In the genomic region with DNA sequence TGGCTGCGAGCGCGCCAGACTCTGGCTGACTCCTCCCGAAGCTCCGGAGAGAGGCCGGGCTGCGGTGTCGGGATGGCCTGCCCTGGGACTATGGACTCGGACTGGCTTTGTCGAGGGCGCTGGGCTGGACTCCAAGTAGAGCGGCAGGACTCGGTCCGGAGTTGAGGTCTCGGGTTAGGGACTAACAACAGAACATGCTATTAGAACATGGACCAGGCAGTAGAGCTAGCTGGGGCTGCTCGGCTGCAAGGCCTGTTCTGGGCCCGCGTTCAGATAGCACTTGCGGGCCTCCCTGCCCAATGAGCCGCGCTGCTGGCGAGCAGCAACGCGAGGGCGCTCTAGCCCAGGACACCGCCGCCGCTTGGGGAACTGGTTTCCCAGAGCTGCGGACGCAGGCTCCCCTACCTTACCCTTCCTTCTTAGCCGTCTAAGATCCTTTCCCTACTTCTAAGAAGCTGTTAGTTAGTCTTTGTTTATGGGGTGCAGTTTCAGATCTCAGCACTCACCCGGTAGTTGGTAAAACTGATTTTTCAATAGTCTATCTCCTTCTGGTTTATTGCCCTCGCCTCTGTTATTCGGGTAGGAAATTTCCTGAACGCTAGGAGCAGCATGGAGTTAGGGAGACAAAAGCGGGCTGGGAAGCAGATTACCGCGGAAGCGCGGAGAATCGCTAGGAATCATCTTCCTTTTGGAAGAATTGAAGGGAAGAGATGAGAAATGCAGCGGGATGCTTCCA, we compare ENCODE assay signal across 9 mouse cellular contexts. TPM values are rescaled to one million over a fixed set of nuclear protein-coding genes. Genes with fewer than 3 reads are reported as not detected.
DNase-seq lines count a peak whose midpoint lies in the region; ATAC-seq lines count a peak whose summit lies in the region.
"Had no signal": no experiment of that assay in that cellular context is flagged by ENCODE, and none has a peak within 500 bp of the region (broad histone marks: within the 10 kb centered on the region; RNA-seq: fewer than 3 reads in every experiment).

No protein-coding gene starts in this region.

- peak overlapping the region; percentile 11 for H3K4me3 ChIP-seq in lung, embryonic 16.5 days (ENCODE audit: low read length)
- H3K4me3 ChIP-seq in embryonic facial prominence, embryonic 13.5 days: peak overlapping the region; percentile 34
- H3K4me3 ChIP-seq in hindbrain, embryonic 14.5 days (replicated peaks; ENCODE audit: low read length): peak overlapping the region; percentile 15; the same call in 1 of the 2 replicates

- no peak overlapping the region for H3K9ac ChIP-seq in lung, embryonic 16.5 days (ENCODE audit: low read length)
- H3K9ac ChIP-seq in embryonic facial prominence, embryonic 13.5 days: no peak overlapping the region
- H3K9ac ChIP-seq in hindbrain, embryonic 14.5 days: no peak overlapping the region

- no peaks in the 10 kb centered on the region for H3K36me3 ChIP-seq in lung, embryonic 16.5 days (ENCODE audit: control insufficient read depth, insufficient read depth, low read length)
- no peaks in the 10 kb centered on the region for H3K36me3 ChIP-seq in embryonic facial prominence, embryonic 13.5 days
- no peaks in the 10 kb centered on the region for H3K36me3 ChIP-seq in hindbrain, embryonic 14.5 days (replicated peaks; ENCODE audit: control insufficient read depth, insufficient read depth)

- under 1% methylated on average over 42 of the region's 42 CpGs for WGBS in lung, embryonic 16.5 days
- under 1% methylated on average over 42 of the region's 42 CpGs for WGBS in embryonic facial prominence, embryonic 13.5 days
- under 1% methylated on average over 42 of the region's 42 CpGs for WGBS in hindbrain, embryonic 14.5 days

- ATAC-seq in lung, embryonic 16.5 days (ENCODE audit: low read depth): peak; percentile 88
- peak; percentile 78 for ATAC-seq in embryonic facial prominence, embryonic 13.5 days (ENCODE audit: insufficient number of reproducible peaks, insufficient read depth, low FRiP score, low TSS enrichment, low read depth)
- ATAC-seq in hindbrain, embryonic 14.5 days (ENCODE audit: low FRiP score): peak; percentile 96

- no peaks in the 10 kb centered on the region for H3K4me1 ChIP-seq in lung, embryonic 16.5 days (replicated peaks; ENCODE audit: control insufficient read depth, insufficient read depth, low read length)
- peaks cover 6% of the 10 kb centered on the region; the same call in 1 of the 2 replicates for H3K4me1 ChIP-seq in embryonic facial prominence, embryonic 13.5 days
- no peaks in the 10 kb centered on the region for H3K4me1 ChIP-seq in hindbrain, embryonic 14.5 days (replicated peaks; ENCODE audit: control insufficient read depth, insufficient read depth, low read length)

- no peaks in the 10 kb centered on the region for H3K9me3 ChIP-seq in lung, embryonic 16.5 days (ENCODE audit: control insufficient read depth, low read length)
- H3K9me3 ChIP-seq in embryonic facial prominence, embryonic 13.5 days: no peaks in the 10 kb centered on the region
- H3K9me3 ChIP-seq in hindbrain, embryonic 14.5 days (ENCODE audit: control insufficient read depth, low read length): no peaks in the 10 kb centered on the region

- no peak overlapping the region for H3K4me2 ChIP-seq in lung, embryonic 16.5 days (ENCODE audit: low read depth, low read length)
- peak overlapping the region; percentile 51 for H3K4me2 ChIP-seq in embryonic facial prominence, embryonic 13.5 days
- H3K4me2 ChIP-seq in hindbrain, embryonic 14.5 days (replicated peaks): peak overlapping the region; percentile 41

- intact Hi-C loops in left cerebral cortex, postnatal 14 days (cut with DNase I): loop anchor here (2.0 to 5.0 kb wide), 2 partner anchors 559 to 911 kb away; no protein-coding TSS in a partner anchor

- H3K27ac ChIP-seq in lung, embryonic 16.5 days (ENCODE audit: low read length): no peak overlapping the region
- H3K27ac ChIP-seq in embryonic facial prominence, embryonic 13.5 days: no peak overlapping the region
- no peak overlapping the region for H3K27ac ChIP-seq in hindbrain, embryonic 14.5 days

- peaks cover 56% of the 10 kb centered on the region for H3K27me3 ChIP-seq in lung, embryonic 16.5 days (ENCODE audit: control insufficient read depth, insufficient read depth, low read depth, low read length)
- peaks cover 73% of the 10 kb centered on the region for H3K27me3 ChIP-seq in embryonic facial prominence, embryonic 13.5 days
- peaks cover 84% of the 10 kb centered on the region for H3K27me3 ChIP-seq in hindbrain, embryonic 14.5 days (ENCODE audit: control insufficient read depth, insufficient read depth, low read length)

- DNase-seq in lung, adult 18-20 months: no peak
- DNase-seq in hindbrain, embryonic 14.5 days (ENCODE audit: low spot score): peak; percentile 77
- DNase-seq in left cerebral cortex, postnatal 14 days (ENCODE audit: low spot score in 2 of 2): peak; percentile 59 to 77
- DNase-seq in neural tube, embryonic 10.5 days (ENCODE audit: extremely low spot score, low spot score): peak; percentile 86
- DNase-seq in urinary bladder, postnatal 14 days (ENCODE audit: low spot score): no peak
- DNase-seq in spleen, postnatal 10 days (ENCODE audit: low spot score in 2 of 2): no peak

RNA-seq across cellular contexts. Expression of a gene that starts 6.5 kb away (rescaled TPM):
- not detected in 2 replicates for polyA plus RNA-seq in lung, embryonic 16.5 days (2015; fragmentation: Nextera tagmentation; extraction: Ambion mirVana)
- not detected in 2 replicates for polyA plus RNA-seq in embryonic facial prominence, embryonic 13.5 days (2015; fragmentation: Nextera tagmentation; extraction: Ambion mirVana)
- polyA plus RNA-seq in hindbrain, embryonic 14.5 days (2014; fragmentation: Nextera tagmentation; extraction: Ambion mirVana): not detected in 2 replicates
- 1 to 10 TPM; 7.5 to 7.8 TPM for total RNA-seq in left cerebral cortex, postnatal 14 days (2021)
- polyA plus RNA-seq: liver, embryonic 16.5 days had no signal

RNA-seq across cellular contexts. Expression of a gene that starts 9.0 kb away (rescaled TPM):
- 0.15 TPM in 1 of 2 replicates, not detected in the other for polyA plus RNA-seq in lung, embryonic 16.5 days (2015; fragmentation: Nextera tagmentation; extraction: Ambion mirVana)
- polyA plus RNA-seq in embryonic facial prominence, embryonic 13.5 days (2015; fragmentation: Nextera tagmentation; extraction: Ambion mirVana): 0.86 and 0.94 TPM in 2 replicates
- polyA plus RNA-seq in hindbrain, embryonic 14.5 days (2014; fragmentation: Nextera tagmentation; extraction: Ambion mirVana): not detected in 2 replicates
- 100 to 1,000 TPM; 102 to 128 TPM for total RNA-seq in left cerebral cortex, postnatal 14 days (2021)
- polyA plus RNA-seq: liver, embryonic 16.5 days had no signal

Comparison
In these comparisons a context has a peak if more than half of its experiments do, and no peak if none do; other contexts are left out.
1. DNase-seq: peak in hindbrain, embryonic 14.5 days (single experiment), left cerebral cortex, postnatal 14 days (2 of 2) and neural tube, embryonic 10.5 days (single experiment); none in lung, adult 18-20 months (0 of 2), urinary bladder, postnatal 14 days (single experiment) and spleen, postnatal 10 days (0 of 2).
2. Peak in every context shown above with its lines, with median percentiles within 50 percentile points of each other: ATAC-seq and H3K4me3 ChIP-seq.